Mouse (Mus musculus): Measurements from ENCODE around the gene Dusp1.

DNA sequence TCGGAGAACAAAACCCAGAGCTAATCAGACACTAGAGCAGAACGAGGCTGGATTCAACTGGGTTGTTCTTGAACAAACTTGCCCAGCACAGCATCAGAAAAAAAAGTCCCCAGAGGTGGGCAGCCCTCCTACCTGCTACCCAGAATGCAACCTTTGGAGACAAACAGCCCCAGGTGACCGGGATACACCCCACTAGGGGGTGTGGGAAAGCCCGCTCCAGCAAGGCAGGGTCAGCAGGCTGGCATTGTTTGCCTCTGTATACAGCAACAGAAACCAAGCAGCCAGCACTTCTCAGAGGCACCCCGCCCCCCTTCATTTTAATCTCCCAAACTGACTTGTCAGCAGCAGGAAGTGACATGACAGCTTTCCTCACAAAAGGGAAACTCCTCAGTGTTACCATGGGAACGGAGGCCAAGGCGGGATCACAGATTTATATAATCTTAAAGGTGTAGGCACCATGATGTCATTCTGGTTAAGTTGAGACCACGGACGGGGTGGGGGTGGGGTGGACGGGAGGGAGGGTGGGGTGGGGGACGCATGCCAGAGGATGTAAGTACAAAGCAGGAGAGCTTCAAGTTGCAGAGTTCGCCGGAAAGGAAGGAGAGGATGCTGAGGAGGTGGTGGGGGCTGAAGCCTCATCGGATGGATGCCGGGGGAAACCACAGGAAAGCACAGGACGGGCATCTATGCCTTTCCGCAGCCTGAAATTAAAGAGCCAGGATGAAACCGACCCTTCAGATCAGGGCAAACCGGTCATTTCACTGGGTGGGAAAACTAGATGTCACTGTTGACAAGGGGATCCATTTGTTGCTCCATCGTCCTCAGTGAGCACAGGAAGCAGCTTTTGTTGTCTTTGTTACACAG lies 58.9 kb downstream of the Dusp1 start:
- TF ChIP-seq CTCF (IDR thresholded peaks at IDR 0.05; ENCODE audit: control insufficient read depth, insufficient read depth, insufficient replicate concordance, low read depth, low read length) (no peak), POLR2A (IDR thresholded peaks at IDR 0.05; ENCODE audit: control insufficient read depth, low read depth, low read length) (peak; percentile 58; the same call in 1 of the 2 replicates)
